Mouse (Mus musculus): ENCODE results near the gene Btbd2.

DNA sequence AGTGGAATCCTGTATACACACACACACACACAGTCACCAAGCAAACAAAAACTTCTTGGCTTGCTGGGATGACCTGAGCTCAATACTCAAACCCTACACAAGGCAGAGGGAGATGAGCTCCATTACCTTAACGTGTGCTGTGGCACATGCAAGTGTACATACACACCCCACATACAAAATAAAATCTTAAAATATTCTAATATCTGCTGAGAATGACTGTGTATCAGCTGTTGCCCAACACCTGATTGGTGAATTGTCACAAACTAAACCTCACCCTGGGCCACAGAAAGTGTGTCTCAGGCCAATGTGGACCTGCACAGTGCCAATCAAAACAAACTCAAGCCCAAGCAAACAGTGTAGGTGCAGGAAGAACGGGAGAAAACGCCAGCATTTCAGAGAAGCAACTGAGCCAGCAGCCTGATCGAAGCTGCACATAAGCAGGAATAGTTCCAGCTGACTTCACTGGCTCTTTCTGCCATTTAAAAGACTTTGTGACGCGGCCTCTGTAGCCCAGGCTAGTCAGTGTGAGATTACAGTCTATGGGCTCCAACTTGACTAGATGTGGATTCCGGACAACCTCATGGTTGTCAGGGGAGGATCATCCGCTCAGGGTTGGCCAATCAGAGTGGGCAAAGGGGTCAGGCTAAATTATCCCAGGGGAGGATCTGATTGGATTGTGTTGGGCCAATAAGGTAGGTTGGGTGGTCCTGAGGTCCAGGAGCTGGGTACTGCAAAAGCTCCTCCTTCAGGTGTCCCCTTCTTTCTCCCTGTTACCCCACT, 37.2 kb downstream of the Btbd2 start:
- TF ChIP-seq CTCF (IDR thresholded peaks at IDR 0.05; ENCODE audit: low read depth) = no peak
- TF ChIP-seq EP300 (IDR thresholded peaks at IDR 0.05; ENCODE audit: low read depth) = no peak

Data from heart, postnatal 0 days (tissue).